Mouse (Mus musculus): ENCODE results near the gene Dars.
A peak's percentile ranks its signal among the peaks of the same experiment; 100 is the strongest.

The Dars gene

DNA sequence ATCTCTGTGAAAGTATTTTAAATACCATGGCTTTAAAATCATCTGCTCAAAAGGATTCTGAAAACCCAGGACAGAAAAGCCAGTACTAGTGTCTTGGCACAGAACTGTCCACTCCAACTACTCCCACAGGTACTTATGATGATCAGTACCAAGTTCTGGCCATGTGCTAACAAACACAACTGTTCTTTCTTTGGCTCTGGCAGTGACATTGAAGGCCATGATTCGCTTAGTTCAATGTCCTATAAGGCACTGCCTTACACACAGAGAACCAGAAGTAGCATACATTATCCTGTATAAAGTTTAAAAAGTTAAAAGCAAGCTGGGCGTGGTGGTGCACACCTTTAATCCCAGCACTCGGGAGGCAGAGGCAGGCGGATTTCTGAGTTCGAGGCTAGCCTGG lies 6.0 kb downstream of the Dars start:
- DNase-seq = no peak

DNA sequence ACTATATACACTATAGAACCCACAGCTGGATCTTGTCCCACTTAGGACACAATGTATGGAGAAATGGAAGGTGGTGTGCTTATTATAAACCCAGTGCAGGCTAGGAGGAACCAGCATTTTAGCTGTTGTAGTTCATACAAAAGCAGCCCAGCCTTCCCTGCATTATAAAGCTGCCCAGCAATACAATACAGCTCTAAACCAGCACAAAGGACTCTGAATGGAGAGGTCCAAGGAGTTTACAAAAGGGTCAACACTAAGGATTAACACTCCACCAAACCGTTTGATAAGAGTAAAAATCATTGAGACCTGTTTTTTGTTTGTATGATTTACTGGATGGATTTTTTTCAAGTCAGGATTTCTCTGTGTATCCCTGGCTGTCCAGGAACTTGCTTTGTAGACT lies 10.3 kb downstream of the Dars start:
- DNase-seq = no peak

DNA sequence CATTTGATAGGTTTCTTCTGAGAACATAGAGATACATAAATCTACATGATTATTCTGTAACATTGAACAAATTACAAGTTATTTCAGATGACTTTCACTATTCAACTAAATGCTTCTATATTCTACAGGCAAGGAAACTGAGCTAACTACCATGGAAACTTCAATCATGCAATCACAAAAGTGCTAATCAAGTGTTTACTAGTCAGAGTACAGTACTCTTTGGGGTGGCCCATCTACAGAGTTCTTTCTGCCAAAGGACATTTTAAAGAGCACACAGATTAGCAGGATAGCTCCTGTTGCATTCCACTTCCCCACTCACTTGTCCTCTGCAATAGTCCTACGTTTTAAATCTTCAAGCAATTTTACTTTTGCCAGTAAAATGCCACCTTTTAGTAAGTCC lies 11.5 kb downstream of the Dars start:
- no peak for DNase-seq

DNA sequence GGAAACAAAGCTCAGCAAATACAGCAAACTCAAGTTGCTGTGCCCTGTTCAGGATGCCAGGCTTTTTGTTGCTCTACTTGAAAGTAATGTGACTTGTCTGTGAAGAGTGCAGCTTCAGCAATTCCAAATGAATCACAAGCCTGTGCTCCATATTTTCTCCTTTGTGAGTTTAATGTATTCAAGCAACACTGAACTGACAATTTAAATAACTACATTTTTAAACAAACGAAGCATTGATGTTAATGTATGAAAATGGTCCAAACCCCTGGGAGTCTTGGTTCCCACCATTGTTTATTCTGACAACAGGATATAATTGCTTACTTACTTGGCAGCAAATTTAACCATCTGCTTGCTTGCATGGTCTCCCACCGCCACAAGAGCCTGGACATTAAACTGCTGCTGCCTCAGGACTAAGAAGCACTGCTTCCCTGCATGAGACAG lies 12.1 kb downstream of the Dars start:
- DNase-seq = peak; percentile 12 to 29

DNA sequence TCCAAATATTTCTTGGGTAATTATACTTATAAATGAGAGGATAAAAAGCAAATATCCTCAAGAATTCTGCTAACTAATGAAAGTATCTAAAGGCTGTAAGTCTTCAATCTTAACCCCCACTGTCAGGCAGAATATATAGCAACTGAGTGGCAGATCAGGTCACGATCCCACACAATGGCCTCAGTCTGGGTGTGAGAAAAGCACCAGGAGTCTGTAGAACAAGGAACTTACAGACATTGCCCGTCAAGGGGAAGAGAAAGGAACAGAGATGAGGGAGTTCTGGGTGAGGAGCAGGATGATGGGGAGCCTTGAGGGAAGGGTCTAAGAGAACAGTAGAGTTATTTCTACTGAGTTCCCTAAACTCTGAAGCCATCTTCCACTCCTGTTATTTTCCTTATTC lies 16.2 kb downstream of the Dars start:
- DNase-seq = no peak

DNA sequence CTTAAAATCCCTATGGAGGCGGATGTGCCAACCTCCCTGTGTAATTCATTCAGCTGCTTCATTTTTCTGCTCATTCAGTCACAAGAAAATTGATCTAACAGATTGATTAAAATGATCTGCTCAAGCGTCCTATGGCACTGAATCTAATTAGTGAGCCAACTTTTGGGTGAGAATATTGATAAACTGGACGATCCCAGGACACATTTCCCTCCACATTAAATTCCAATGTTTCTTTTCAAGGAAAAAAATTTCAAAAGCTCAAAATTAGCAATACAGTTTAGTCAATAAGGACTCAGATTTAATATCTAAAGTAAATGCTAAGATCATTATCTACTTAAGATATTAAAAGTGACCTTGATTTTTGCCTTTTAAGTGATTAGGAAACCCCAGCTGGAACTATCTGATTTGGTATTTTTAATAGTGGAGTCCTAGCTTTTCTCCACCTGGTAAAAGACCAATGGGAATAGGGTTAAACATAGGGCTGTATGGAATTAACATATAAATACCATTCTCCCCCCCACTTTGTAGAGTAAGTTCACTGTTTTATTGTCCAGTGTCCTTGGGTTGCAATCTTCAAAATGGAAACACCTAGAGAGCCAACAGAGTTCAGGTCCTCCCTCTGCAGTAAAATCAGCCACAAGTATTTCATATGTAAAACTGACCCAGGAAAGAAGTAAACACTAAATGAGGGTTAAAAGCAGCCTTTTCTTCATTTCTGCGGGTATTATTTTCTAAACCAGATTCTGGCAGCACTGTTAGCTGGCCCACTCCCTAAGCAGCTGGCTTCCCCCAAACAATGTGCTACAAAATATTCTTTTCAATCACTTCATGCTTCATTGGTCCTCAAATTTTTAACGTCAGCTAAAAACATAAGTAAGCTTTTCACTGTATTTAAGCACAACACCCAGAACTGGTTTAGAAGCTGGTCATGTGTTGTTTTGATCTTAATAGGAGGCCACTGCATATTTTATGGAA lies 16.9 kb downstream of the Dars start:
- no peak for DNase-seq

DNA sequence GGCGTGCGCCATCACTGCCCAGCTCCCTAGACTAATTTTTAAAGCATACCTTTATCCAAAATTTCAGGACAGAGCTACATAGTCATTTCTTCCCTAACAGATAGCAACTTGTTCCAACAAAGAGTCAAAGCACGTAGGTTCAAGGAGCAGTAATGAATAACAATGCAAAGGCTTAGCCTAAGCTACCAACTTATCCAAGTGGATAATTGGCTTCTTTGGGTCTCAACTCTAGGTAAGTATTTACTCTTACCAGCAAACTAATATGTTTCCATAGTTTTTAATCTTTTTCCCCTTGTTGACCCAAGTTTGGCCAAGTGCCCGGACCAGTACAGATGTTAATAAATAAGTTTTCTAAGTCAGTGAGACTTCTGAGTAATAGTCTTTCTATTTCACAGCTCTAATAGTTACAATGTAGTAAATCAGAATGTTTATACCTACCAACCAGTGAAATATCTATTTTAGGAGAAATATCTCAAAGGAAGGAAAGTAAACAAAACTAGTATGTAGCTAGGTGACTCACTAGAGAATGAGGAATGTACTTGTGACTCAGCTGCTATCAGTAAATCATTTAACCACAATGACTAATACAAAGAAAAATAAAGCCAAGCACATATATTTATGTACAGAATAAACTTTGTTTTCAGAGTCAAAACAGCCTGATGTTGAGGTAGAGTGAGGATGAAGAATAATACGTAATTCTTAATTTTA lies 18.3 kb downstream of the Dars start:
- DNase-seq = no peak

GRCm38 (mm10) chr1:128394657-128395056 lies 22.5 kb downstream of the Dars start:
- DNase-seq = no peak

- DNase-seq = no peak
Measured at GRCm38 (mm10) chr1:128392382-128392781, 24.8 kb downstream of the Dars start.

DNA sequence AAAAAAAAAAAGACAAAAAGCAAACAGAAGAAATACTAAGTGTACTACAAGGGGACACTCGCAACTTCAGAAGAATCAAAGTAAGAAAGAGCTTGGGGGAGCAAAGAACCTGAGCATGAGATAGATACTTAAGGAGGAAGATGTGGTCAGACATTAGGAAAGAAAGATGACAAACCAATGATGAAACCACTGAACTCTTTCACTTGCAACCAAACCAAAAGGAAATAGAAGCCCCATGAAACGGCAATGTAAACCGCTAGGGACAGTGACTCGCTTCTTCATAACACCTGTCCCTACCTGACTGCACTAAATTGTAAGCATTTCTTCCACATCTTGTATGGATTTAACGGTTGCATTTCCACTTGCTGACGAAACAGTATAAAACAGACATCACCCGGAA lies 30.7 kb downstream of the Dars start:
- no peak for DNase-seq

DNA sequence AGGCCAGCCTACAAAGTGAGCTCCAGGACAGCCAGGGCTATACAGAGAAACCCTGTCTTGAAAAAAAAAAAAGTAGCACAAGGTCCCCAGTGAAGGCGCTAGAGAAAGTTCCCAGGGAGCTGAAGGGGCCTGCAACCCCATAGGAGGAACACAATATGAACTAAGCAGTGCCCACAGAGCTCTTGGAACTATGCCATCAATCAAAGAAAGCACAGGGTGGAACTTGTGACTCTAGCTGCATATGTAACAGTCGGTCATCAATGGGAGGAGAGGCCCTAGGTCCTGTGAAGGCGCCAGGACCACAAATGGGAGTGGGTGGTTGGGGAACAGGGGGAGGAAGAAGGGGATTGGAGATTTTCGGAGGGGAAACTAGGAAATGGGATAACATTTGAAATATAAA lies 40.3 kb downstream of the Dars start:
- DNase-seq = no peak

- DNase-seq = no peak
Measured at GRCm38 (mm10) chr1:128372143-128372860, 44.9 kb downstream of the Dars start.

GRCm38 (mm10) chr1:128368732-128369441 lies 48.3 kb downstream of the Dars start:
- peak; percentile 23 to 69 for DNase-seq

DNA sequence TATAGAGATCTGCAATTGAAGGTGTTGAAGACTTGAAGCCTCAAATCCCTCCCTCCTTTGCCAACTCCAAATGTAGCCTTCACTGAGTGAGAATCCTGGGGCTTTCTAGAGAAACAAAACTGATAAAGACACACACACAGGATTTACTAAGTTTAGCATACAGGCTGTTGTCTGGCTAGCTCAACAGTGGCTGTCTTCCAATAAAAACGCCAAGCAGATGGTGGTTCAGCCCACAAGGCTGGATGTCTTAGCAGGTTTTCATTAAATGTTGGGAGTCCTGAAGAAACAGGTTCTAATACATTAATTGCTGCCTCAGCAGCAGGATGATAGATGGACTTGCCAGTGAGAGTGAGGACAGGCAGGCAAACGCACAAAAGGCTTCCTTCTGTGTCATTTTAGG lies 56.6 kb downstream of the Dars start:
- no peak for DNase-seq

GRCm38 (mm10) chr1:128359554-128360376 lies 57.4 kb downstream of the Dars start, which contains the start of gene Mcm6:
TSS of gene Mcm6 (minus strand) at chr1:128359664.
- DNase-seq = peak; percentile 95 to 96

- peak in 1 of 2 experiments; percentile 37 for DNase-seq
Measured at GRCm38 (mm10) chr1:128358916-128359553, 58.1 kb downstream of the Dars start.

GRCm38 (mm10) chr1:128358276-128358675 lies 58.9 kb downstream of the Dars start:
- no peak for DNase-seq

DNA sequence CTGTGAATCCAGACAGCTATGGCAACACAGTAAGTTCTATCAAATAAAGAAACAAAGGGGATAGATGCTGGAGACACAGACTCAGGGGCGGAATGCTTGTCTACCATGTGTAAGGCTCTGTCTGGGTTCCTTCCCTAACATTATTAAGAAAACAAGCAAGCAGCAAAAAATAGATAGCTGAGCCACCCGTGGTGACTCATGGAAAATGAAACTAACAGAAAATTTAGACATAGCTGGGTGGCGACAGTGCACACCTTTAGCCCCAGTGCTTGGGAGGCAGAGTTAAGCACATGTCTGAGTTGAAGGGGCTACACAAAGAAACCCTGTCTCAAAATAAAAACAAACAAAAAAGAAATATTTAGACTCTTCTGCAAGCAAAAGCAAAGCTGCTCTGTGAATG lies 59.7 kb downstream of the Dars start:
- no peak for DNase-seq

- no peak for DNase-seq
Measured at GRCm38 (mm10) chr1:128353092-128353491, 64.1 kb downstream of the Dars start.

DNA sequence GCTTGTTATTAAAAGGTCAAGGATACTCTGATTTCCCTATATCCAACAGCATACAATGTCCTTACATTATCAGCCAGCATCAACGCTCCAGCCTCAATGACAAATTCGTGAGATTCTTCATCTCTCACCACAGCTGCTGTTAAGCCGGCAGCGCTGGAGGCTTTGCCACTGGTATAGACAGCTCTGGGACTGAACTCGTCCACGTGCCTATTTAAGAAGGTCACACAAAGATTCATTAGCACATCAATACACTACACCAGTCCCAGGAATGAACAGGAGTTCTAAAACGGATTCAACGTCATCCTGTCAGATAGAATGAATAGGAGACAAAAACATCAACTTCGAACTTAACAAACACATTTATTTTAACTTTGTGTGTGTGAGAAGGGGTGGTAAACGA lies 72.9 kb downstream of the Dars start:
- no peak for DNase-seq

- DNase-seq = no peak
Measured at GRCm38 (mm10) chr1:128337708-128338320, 79.4 kb downstream of the Dars start.

All from lung, postnatal 4 days (tissue).